Mouse (Mus musculus) brain, embryonic 14.5 days (tissue): ENCODE measurements around the gene Stk17b.

Experiments used
- CTCF ChIP-seq: fragments of 200-500 bp; IDR thresholded peaks from 2 replicates; pipeline ENCODE4 v1.5.1; 2012; ENCODE audit warnings: inconsistent platforms, mild to moderate bottlenecking, moderate library complexity, borderline replicate concordance; ENCODE audit not compliant: insufficient read depth, insufficient read length; ENCODE audit errors: extremely low read depth
- POLR2A ChIP-seq: fragments of 200-500 bp; IDR thresholded peaks from 2 replicates; pipeline ENCODE4 v1.6.1; 2012; ENCODE audit warnings: mild to moderate bottlenecking, inconsistent platforms, borderline replicate concordance; ENCODE audit not compliant: poor library complexity, insufficient read depth, insufficient read length, severe bottlenecking; ENCODE audit errors: extremely low read depth

GRCm38 (mm10) chr1:53757316-53757715, 27.7 kb downstream of the Stk17b start:
- TF ChIP-seq CTCF (no peak), POLR2A (no peak)
